Comparison of ENCODE assay signal across 13 mouse cellular contexts in the genomic region with DNA sequence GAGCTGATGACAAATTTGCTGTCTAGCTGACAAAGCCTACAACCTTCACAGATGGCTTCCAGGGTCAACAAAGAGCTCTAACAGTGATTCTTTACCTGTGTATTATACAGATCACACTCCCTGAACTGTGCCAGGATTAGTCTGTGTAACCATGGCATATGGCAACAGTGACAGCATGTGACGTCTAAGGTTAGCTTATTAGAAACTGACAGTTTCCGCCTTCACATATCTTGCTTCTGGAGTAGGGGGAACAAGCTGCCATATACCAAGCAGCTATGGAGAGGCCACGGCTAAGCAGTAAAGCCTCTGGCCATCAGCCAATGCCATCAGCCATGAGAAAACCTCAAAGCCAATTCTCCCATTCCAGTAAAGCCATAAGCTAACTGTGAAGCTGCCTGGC. TPM values are rescaled to one million over a fixed set of nuclear protein-coding genes. Genes with fewer than 3 reads are reported as not detected.
DNase-seq lines count a peak whose midpoint lies in the region; ATAC-seq and TF ChIP-seq lines count a peak whose summit lies in the region.
"Had no signal": no experiment of that assay in that cellular context is flagged by ENCODE, and none has a peak within 500 bp of the region (broad histone marks: within the 10 kb centered on the region; RNA-seq: fewer than 3 reads in every experiment).

No protein-coding gene starts in this region.

- intact Hi-C loops in heart, postnatal 36 days (cut with DNase I): no loop called here

- H3K9me3 ChIP-seq in heart, postnatal 0 days (replicated peaks; ENCODE audit: control insufficient read depth, low read length): no peaks in the 10 kb centered on the region
- H3K9me3 ChIP-seq in embryonic facial prominence, embryonic 15.5 days (replicated peaks): no peaks in the 10 kb centered on the region
- H3K9me3 ChIP-seq: embryonic facial prominence, embryonic 13.5 days had no signal

- peak overlapping the region; percentile 62 for H3K27ac ChIP-seq in heart, postnatal 0 days (ENCODE audit: low read depth)
- 0 out of 2 replicates have a peak overlapping the region, but pooled peaks have one; percentile 8 for H3K27ac ChIP-seq in embryonic facial prominence, embryonic 15.5 days (replicated peaks)
- H3K27ac ChIP-seq: embryonic facial prominence, embryonic 13.5 days; kidney, postnatal 0 days had no signal

- WGBS in heart, postnatal 0 days: 49% methylated on average over 3 of the region's 3 CpGs
- WGBS in embryonic facial prominence, embryonic 15.5 days: 51% methylated on average over 3 of the region's 3 CpGs

- TF ChIP-seq CTCF in heart, postnatal 0 days (IDR thresholded peaks at IDR 0.05; ENCODE audit: low read depth): no peak

- H3K4me2 ChIP-seq in heart, postnatal 0 days (ENCODE audit: low read depth, low read length): no peak overlapping the region
- H3K4me2 ChIP-seq in embryonic facial prominence, embryonic 15.5 days (replicated peaks): no peak overlapping the region
- H3K4me2 ChIP-seq: embryonic facial prominence, embryonic 13.5 days had no signal

- H3K27me3 ChIP-seq in heart, postnatal 0 days (ENCODE audit: control insufficient read depth, insufficient read depth, low read length): no peaks in the 10 kb centered on the region
- no peaks in the 10 kb centered on the region for H3K27me3 ChIP-seq in embryonic facial prominence, embryonic 15.5 days
- H3K27me3 ChIP-seq: embryonic facial prominence, embryonic 13.5 days had no signal

- H3K4me1 ChIP-seq in heart, postnatal 0 days (ENCODE audit: control insufficient read depth, insufficient read depth): peaks cover 20% of the 10 kb centered on the region
- H3K4me1 ChIP-seq in embryonic facial prominence, embryonic 15.5 days: peaks cover 6% of the 10 kb centered on the region; the same call in 1 of the 2 replicates

- no peak overlapping the region for H3K4me3 ChIP-seq in heart, postnatal 0 days (ENCODE audit: low read depth, low read length)
- no peak overlapping the region for H3K4me3 ChIP-seq in embryonic facial prominence, embryonic 15.5 days (replicated peaks)
- H3K4me3 ChIP-seq: embryonic facial prominence, embryonic 13.5 days; left cerebral cortex, adult 2 months had no signal

- H3K9ac ChIP-seq in heart, postnatal 0 days (replicated peaks; ENCODE audit: low read depth, low read length): no peak overlapping the region
- H3K9ac ChIP-seq in embryonic facial prominence, embryonic 15.5 days: no peak overlapping the region
- H3K9ac ChIP-seq: embryonic facial prominence, embryonic 13.5 days had no signal

- no peak for ATAC-seq in heart, postnatal 0 days (ENCODE audit: insufficient read depth, low read depth)
- no peak; the same call in 1 of the 2 replicates for ATAC-seq in embryonic facial prominence, embryonic 15.5 days (ENCODE audit: insufficient number of reproducible peaks, low FRiP score, low TSS enrichment, low read depth)

- H3K36me3 ChIP-seq in heart, postnatal 0 days (replicated peaks; ENCODE audit: control insufficient read depth, insufficient read depth, low read length): no peaks in the 10 kb centered on the region
- H3K36me3 ChIP-seq in embryonic facial prominence, embryonic 15.5 days: no peaks in the 10 kb centered on the region
- H3K36me3 ChIP-seq: embryonic facial prominence, embryonic 13.5 days had no signal

- no peak for DNase-seq in heart, postnatal 0 days (ENCODE audit: low spot score)
- DNase-seq in heart, postnatal 36 days: no peak
- DNase-seq in MN1 (ENCODE audit: low spot score): peak; percentile 21
- peak; percentile 38 for DNase-seq in brain, adult 2 months (ENCODE audit: low read depth, low spot score)
- DNase-seq in ovary, postnatal 10 days (ENCODE audit: low spot score): no peak
- DNase-seq in thymus, postnatal 25 days: no peak
- DNase-seq in embryo, embryonic 9.5 days (ENCODE audit: extremely low spot score): no peak
- DNase-seq: lung, adult 18-20 months; thymus, adult 18-20 months had no signal

- TF ChIP-seq EP300 in heart, postnatal 0 days (IDR thresholded peaks at IDR 0.05; ENCODE audit: low read depth): no peak

RNA-seq across cellular contexts. Expression of a gene that starts 11.3 kb away (rescaled TPM):
- total RNA-seq in heart, postnatal 0 days (2014; rRNA removed; ENCODE audit: low replicate concordance): 6.6 and 7.0 TPM in 2 replicates
- 7.2 and 7.8 TPM in 2 replicates for polyA plus RNA-seq in heart, postnatal 0 days (2015; fragmentation: Nextera tagmentation; extraction: Ambion mirVana)
- total RNA-seq in heart, postnatal 36 days (2021): 1 to 10 TPM; 2.4 to 4.6 TPM
- polyA plus RNA-seq in embryonic facial prominence, embryonic 15.5 days (2015; fragmentation: Nextera tagmentation; extraction: Ambion mirVana): 12.9 and 13.1 TPM in 2 replicates

Comparison
In these comparisons a context has a peak if more than half of its experiments do, and no peak if none do; other contexts are left out.
1. DNase-seq: peak in MN1 (single experiment) and brain, adult 2 months (single experiment); none in heart, postnatal 0 days (single experiment), heart, postnatal 36 days (0 of 2), ovary, postnatal 10 days (single experiment), thymus, postnatal 25 days (single experiment) and embryo, embryonic 9.5 days (single experiment).